Mouse (Mus musculus) kidney, embryonic 14.5 days (tissue): Measurements from ENCODE around the gene Cog2. TPM values are rescaled to one million over a fixed set of nuclear protein-coding genes. Genes with fewer than 3 reads are reported as not detected.

Experiments
- ATAC-seq: fragments of 200-750 bp; cut with Nextera tagmentation; 2 replicates; pipeline ENCODE4 v1.8.0; 2017; ENCODE audit warnings: moderate number of reproducible peaks, mild to moderate bottlenecking, moderate TSS enrichment, moderate library complexity; ENCODE audit not compliant: low FRiP score, low TSS enrichment
- H3K27ac ChIP-seq: fragments of 300-500 bp; sonication (generic); 2 replicates; pipeline ENCODE4 v1.5.1; 2014; ENCODE audit warnings: low read depth, mild to moderate bottlenecking, low read length, moderate library complexity, mixed read lengths
- H3K27me3 ChIP-seq: fragments of 300-500 bp; sonication (generic); 2 replicates; pipeline ENCODE4 v1.6.1; 2014; ENCODE audit warnings: mild to moderate bottlenecking, low read length; ENCODE audit not compliant: control insufficient read depth, insufficient read depth
- H3K36me3 ChIP-seq: fragments of 300-500 bp; sonication (generic); 2 replicates; pipeline ENCODE4 v1.6.1; 2014; ENCODE audit warnings: low read length, mixed read lengths; ENCODE audit not compliant: control insufficient read depth, insufficient read depth
- H3K4me1 ChIP-seq: fragments of 300-500 bp; sonication (generic); 2 replicates; pipeline ENCODE4 v1.6.1; 2014; ENCODE audit warnings: low read length, mixed read lengths; ENCODE audit not compliant: control insufficient read depth, insufficient read depth
- H3K4me2 ChIP-seq: fragments of 300-500 bp; sonication (generic); replicated peaks from 2 replicates; pipeline ENCODE4 v1.6.1; 2014; ENCODE audit warnings: low read depth, mild to moderate bottlenecking, low read length
- H3K4me3 ChIP-seq: fragments of 300-500 bp; sonication (generic); 2 replicates; pipeline ENCODE4 v1.5.1; 2014; ENCODE audit warnings: mild to moderate bottlenecking, low read length
- H3K9ac ChIP-seq: fragments of 300-500 bp; sonication (generic); 2 replicates; pipeline ENCODE4 v1.6.1; 2014; ENCODE audit warnings: low read depth, mild to moderate bottlenecking, low read length, moderate library complexity
- H3K9me3 ChIP-seq: fragments of 300-500 bp; sonication (generic); 2 replicates; pipeline ENCODE4 v1.6.1; 2016; ENCODE audit warnings: low read length; ENCODE audit not compliant: control insufficient read depth
- WGBS: fragments of 180-500 bp; shearing (Covaris S2); extraction: QIAGEN DNeasy Blood & Tissue Kit; methylation state at CpG from one replicate; pipeline ENCODE4 v1.1.7; 2014; 5-methylcytosine and 5-hydroxymethylcytosine counted together
- polyA plus RNA-seq: library from polyadenylated mRNA; unstranded; fragments of >200 nt; fragmentation: Nextera tagmentation; extraction: Ambion mirVana; gene quantifications from 2 replicates; pipeline ENCODE4 v1.2.1, GENCODE M21; 2014

Gene Cog2
- polyA plus RNA-seq, 1 experiment from 2014 or later, result 36.6 TPM

GRCm38 (mm10) chr8:124530556-124530955, 10.0 kb downstream of the Cog2 start:
- Histone ChIP-seq H3K36me3 (peaks cover 66% of the 10 kb centered on the region), H3K9me3 (no peaks in the 10 kb centered on the region), H3K4me1 (no peaks in the 10 kb centered on the region), H3K27me3 (no peaks in the 10 kb centered on the region), H3K9ac (no peak overlapping the region), H3K27ac (no peak overlapping the region), H3K4me2 (no peak overlapping the region), H3K4me3 (no peak overlapping the region)
- no peak for ATAC-seq
- WGBS, result 92% methylated on average over 7 of the region's 7 CpGs

- Histone ChIP-seq H3K36me3 (peaks cover 66% of the 10 kb centered on the region), H3K4me3 (no peak overlapping the region), H3K4me2 (no peak overlapping the region), H3K4me1 (no peaks in the 10 kb centered on the region), H3K9ac (no peak overlapping the region), H3K9me3 (no peaks in the 10 kb centered on the region), H3K27me3 (no peaks in the 10 kb centered on the region), H3K27ac (no peak overlapping the region)
- 85% methylated on average over 4 of the region's 4 CpGs for WGBS
- no peak for ATAC-seq
Observed at GRCm38 (mm10) chr8:124530996-124531395, 10.4 kb downstream of the Cog2 start.

- no peak for ATAC-seq
- H3K36me3 ChIP-seq, result peaks cover 57% of the 10 kb centered on the region
- no peak overlapping the region for H3K4me2 ChIP-seq
Observed at GRCm38 (mm10) chr8:124532626-124533025, 12.1 kb downstream of the Cog2 start.

GRCm38 (mm10) chr8:124535451-124535850, 14.9 kb downstream of the Cog2 start:
- no peaks in the 10 kb centered on the region for H3K27me3 ChIP-seq
- WGBS, result 90% methylated on average over 5 of the region's 5 CpGs
- no peak overlapping the region for H3K27ac ChIP-seq
- H3K4me2 ChIP-seq, result no peak overlapping the region
- H3K9me3 ChIP-seq, result no peaks in the 10 kb centered on the region
- ATAC-seq, result no peak
- no peak overlapping the region for H3K9ac ChIP-seq
- H3K4me1 ChIP-seq, result no peaks in the 10 kb centered on the region
- H3K36me3 ChIP-seq, result peaks cover 64% of the 10 kb centered on the region
- no peak overlapping the region for H3K4me3 ChIP-seq

More at GRCm38 (mm10) chr8:124532626-124533025, 12.1 kb downstream of the Cog2 start:
- H3K9me3 ChIP-seq, result no peaks in the 10 kb centered on the region
- no peak overlapping the region for H3K4me3 ChIP-seq
- H3K27me3 ChIP-seq, result no peaks in the 10 kb centered on the region
- 80% methylated on average over 3 of the region's 3 CpGs for WGBS
- H3K9ac ChIP-seq, result no peak overlapping the region
- no peaks in the 10 kb centered on the region for H3K4me1 ChIP-seq
- H3K27ac ChIP-seq, result no peak overlapping the region

GRCm38 (mm10) chr8:124540906-124541305, 20.3 kb downstream of the Cog2 start:
- H3K4me1 ChIP-seq, result no peaks in the 10 kb centered on the region
- H3K4me2 ChIP-seq, result no peak overlapping the region
- H3K4me3 ChIP-seq, result no peak overlapping the region
- H3K9ac ChIP-seq, result no peak overlapping the region
- 95% methylated on average over 12 of the region's 12 CpGs for WGBS
- H3K27ac ChIP-seq, result no peak overlapping the region
- ATAC-seq, result no peak
- peaks cover 88% of the 10 kb centered on the region for H3K36me3 ChIP-seq
- no peaks in the 10 kb centered on the region for H3K9me3 ChIP-seq
- H3K27me3 ChIP-seq, result no peaks in the 10 kb centered on the region

- Histone ChIP-seq H3K4me3 (no peak overlapping the region), H3K9me3 (no peaks in the 10 kb centered on the region), H3K27me3 (no peaks in the 10 kb centered on the region), H3K4me2 (no peak overlapping the region), H3K4me1 (no peaks in the 10 kb centered on the region), H3K9ac (no peak overlapping the region), H3K36me3 (peaks cover 89% of the 10 kb centered on the region), H3K27ac (no peak overlapping the region)
- no peak for ATAC-seq
- 87% methylated on average over 4 of the region's 4 CpGs for WGBS
Observed at GRCm38 (mm10) chr8:124542001-124542400, 21.4 kb downstream of the Cog2 start.

- no peak for ATAC-seq
- Histone ChIP-seq H3K36me3 (peaks cover 89% of the 10 kb centered on the region), H3K27me3 (no peaks in the 10 kb centered on the region), H3K27ac (no peak overlapping the region), H3K4me3 (no peak overlapping the region), H3K4me2 (no peak overlapping the region), H3K9me3 (no peaks in the 10 kb centered on the region), H3K9ac (no peak overlapping the region), H3K4me1 (no peaks in the 10 kb centered on the region)
- 98% methylated on average over 5 of the region's 5 CpGs for WGBS
Observed at GRCm38 (mm10) chr8:124543272-124543671, 22.7 kb downstream of the Cog2 start.

- ATAC-seq, result no peak
- Histone ChIP-seq H3K4me1 (no peaks in the 10 kb centered on the region), H3K9ac (no peak overlapping the region), H3K4me2 (no peak overlapping the region), H3K4me3 (no peak overlapping the region), H3K27ac (no peak overlapping the region), H3K27me3 (no peaks in the 10 kb centered on the region), H3K9me3 (no peaks in the 10 kb centered on the region), H3K36me3 (peaks cover 85% of the 10 kb centered on the region)
- WGBS, result 92% methylated on average over 6 of the region's 6 CpGs
Observed at GRCm38 (mm10) chr8:124546371-124546770, 25.8 kb downstream of the Cog2 start.

- Histone ChIP-seq H3K9ac (no peak overlapping the region), H3K4me1 (no peaks in the 10 kb centered on the region), H3K4me2 (no peak overlapping the region), H3K27me3 (no peaks in the 10 kb centered on the region), H3K4me3 (no peak overlapping the region), H3K27ac (no peak overlapping the region), H3K36me3 (peaks cover 85% of the 10 kb centered on the region), H3K9me3 (no peaks in the 10 kb centered on the region)
- ATAC-seq, result no peak
- WGBS, result 93% methylated on average over 7 of the region's 7 CpGs
Observed at GRCm38 (mm10) chr8:124546815-124547214, 26.2 kb downstream of the Cog2 start.
